Mouse (Mus musculus) intestine, postnatal 0 days (tissue): ENCODE measurements around the gene Axdnd1. TPM values are rescaled to one million over a fixed set of nuclear protein-coding genes. Genes with fewer than 3 reads are reported as not detected.

Experiments used
- ATAC-seq: fragments of 200-750 bp; cut with Nextera tagmentation; 2 replicates; pipeline ENCODE4 v1.8.0; 2017; ENCODE audit warnings: mild to moderate bottlenecking, moderate TSS enrichment, moderate library complexity
- H3K27ac ChIP-seq: fragments of 300-500 bp; sonication (generic); 2 replicates; pipeline ENCODE4 v1.5.1; 2014; ENCODE audit warnings: mild to moderate bottlenecking, low read depth, low read length, moderate library complexity
- H3K27me3 ChIP-seq: fragments of 300-500 bp; sonication (generic); replicated peaks from 2 replicates; pipeline ENCODE4 v1.6.1; 2014; ENCODE audit warnings: low read length, mixed read lengths; ENCODE audit not compliant: control insufficient read depth, insufficient read depth
- H3K36me3 ChIP-seq: fragments of 300-500 bp; sonication (generic); 2 replicates; pipeline ENCODE4 v1.6.1; 2014; ENCODE audit warnings: mild to moderate bottlenecking, moderate library complexity; ENCODE audit not compliant: control insufficient read depth, insufficient read depth
- H3K4me1 ChIP-seq: fragments of 300-500 bp; sonication (generic); replicated peaks from 2 replicates; pipeline ENCODE4 v1.6.1; 2014; ENCODE audit warnings: antibody characterized with exemption, low read length, mixed read lengths; ENCODE audit not compliant: control insufficient read depth, insufficient read depth
- H3K4me2 ChIP-seq: fragments of 300-500 bp; sonication (generic); replicated peaks from 2 replicates; pipeline ENCODE4 v1.6.1; 2014; ENCODE audit warnings: low read depth, mild to moderate bottlenecking, moderate library complexity
- H3K4me3 ChIP-seq: fragments of 300-500 bp; sonication (generic); 2 replicates; pipeline ENCODE4 v1.5.1; 2014; ENCODE audit warnings: low read depth, low read length
- H3K9ac ChIP-seq: fragments of 300-500 bp; sonication (generic); 2 replicates; pipeline ENCODE4 v1.6.1; 2014; ENCODE audit warnings: mild to moderate bottlenecking, low read depth, low read length
- H3K9me3 ChIP-seq: fragments of 300-500 bp; sonication (generic); 2 replicates; pipeline ENCODE4 v1.6.1; 2016; ENCODE audit warnings: mixed run types; ENCODE audit not compliant: control insufficient read depth
- CTCF ChIP-seq: sonication (generic); IDR thresholded peaks from 2 replicates; pipeline ENCODE4 v1.5.1; 2016; ENCODE audit warnings: low read depth, mild to moderate bottlenecking, control low read depth, antibody characterized with exemption, moderate library complexity
- WGBS: fragments of 180-500 bp; shearing (Covaris S2); extraction: QIAGEN DNeasy Blood & Tissue Kit; methylation state at CpG from one replicate; pipeline ENCODE4 v1.1.7; 2014; 5-methylcytosine and 5-hydroxymethylcytosine counted together
- polyA plus RNA-seq: library from polyadenylated mRNA; unstranded; fragments of >200 nt; fragmentation: Nextera tagmentation; extraction: Ambion mirVana; gene quantifications from 2 replicates; pipeline ENCODE4 v1.2.1, GENCODE M21; 2015

Axdnd1 gene
- polyA plus RNA-seq, 1 experiment from 2014 or later = not detected

DNA sequence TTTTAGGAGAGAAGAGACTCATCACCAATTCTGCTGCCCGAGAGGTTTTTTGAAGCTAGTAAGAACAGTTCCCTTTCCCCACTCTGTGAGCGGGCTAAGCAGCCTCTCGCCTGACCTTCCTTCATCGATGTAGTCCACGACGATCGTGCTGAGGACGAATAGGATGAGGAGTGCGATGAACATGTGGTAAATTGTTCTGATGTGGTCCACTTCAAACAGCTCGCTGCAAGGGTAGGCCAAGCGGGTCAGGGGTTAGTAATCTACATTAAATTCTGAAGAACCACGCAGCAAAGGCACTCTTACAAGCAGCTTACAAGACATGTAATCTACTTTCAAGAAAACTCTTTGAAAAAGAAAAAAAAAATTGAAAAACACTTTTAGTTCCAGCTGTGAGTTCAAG lies 21.3 kb upstream of the Axdnd1 start:
- no peaks in the 10 kb centered on the region for H3K4me1 ChIP-seq
- TF ChIP-seq CTCF = no peak
- ATAC-seq = no peak
- WGBS = 94% methylated on average over 12 of the region's 12 CpGs
- H3K36me3 ChIP-seq = peaks cover 58% of the 10 kb centered on the region
- H3K9ac ChIP-seq = no peak overlapping the region
- H3K4me2 ChIP-seq = no peak overlapping the region
- H3K4me3 ChIP-seq = no peak overlapping the region
- no peaks in the 10 kb centered on the region for H3K27me3 ChIP-seq
- no peak overlapping the region for H3K27ac ChIP-seq
- no peaks in the 10 kb centered on the region for H3K9me3 ChIP-seq

GRCm38 (mm10) chr1:156437726-156438125 lies 16.8 kb upstream of the Axdnd1 start:
- Histone ChIP-seq H3K36me3 (peaks cover 83% of the 10 kb centered on the region), H3K27me3 (no peaks in the 10 kb centered on the region), H3K9me3 (no peaks in the 10 kb centered on the region), H3K4me1 (no peaks in the 10 kb centered on the region), H3K4me3 (no peak overlapping the region), H3K9ac (no peak overlapping the region), H3K27ac (no peak overlapping the region), H3K4me2 (no peak overlapping the region)
- no peak for ATAC-seq
- no peak for TF ChIP-seq CTCF
- 87% methylated on average over 5 of the region's 5 CpGs for WGBS

- no peaks in the 10 kb centered on the region for H3K9me3 ChIP-seq
- H3K4me1 ChIP-seq = no peaks in the 10 kb centered on the region
- ATAC-seq = no peak
- 95% methylated on average over 8 of the region's 8 CpGs for WGBS
- H3K36me3 ChIP-seq = peaks cover 84% of the 10 kb centered on the region
- H3K27me3 ChIP-seq = no peaks in the 10 kb centered on the region
- no peak overlapping the region for H3K4me3 ChIP-seq
- H3K9ac ChIP-seq = no peak overlapping the region
- no peak overlapping the region for H3K4me2 ChIP-seq
- no peak for TF ChIP-seq CTCF
- no peak overlapping the region for H3K27ac ChIP-seq
Measured at GRCm38 (mm10) chr1:156437016-156437708, 16.2 kb upstream of the Axdnd1 start.

DNA sequence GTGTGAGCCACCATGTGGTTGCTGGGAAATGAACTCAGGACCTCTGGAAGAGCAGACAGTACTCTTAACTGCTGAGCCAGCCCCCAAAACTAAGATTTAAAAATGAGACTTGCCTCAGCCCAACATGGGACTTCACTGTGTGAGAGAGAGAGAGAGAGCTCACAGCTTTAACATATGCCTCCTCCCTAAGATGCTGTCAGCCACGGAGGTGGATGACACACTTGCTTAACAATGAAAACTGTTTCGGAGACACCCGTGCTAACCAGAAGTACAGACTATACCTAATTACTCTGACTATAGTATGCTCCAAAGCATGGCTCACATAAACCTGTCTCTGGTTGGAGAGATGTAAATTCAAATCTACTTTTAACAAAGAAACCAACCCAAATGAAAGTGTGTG lies 12.5 kb upstream of the Axdnd1 start:
- WGBS = 89% methylated on average over 3 of the region's 3 CpGs
- H3K4me2 ChIP-seq = no peak overlapping the region

DNA sequence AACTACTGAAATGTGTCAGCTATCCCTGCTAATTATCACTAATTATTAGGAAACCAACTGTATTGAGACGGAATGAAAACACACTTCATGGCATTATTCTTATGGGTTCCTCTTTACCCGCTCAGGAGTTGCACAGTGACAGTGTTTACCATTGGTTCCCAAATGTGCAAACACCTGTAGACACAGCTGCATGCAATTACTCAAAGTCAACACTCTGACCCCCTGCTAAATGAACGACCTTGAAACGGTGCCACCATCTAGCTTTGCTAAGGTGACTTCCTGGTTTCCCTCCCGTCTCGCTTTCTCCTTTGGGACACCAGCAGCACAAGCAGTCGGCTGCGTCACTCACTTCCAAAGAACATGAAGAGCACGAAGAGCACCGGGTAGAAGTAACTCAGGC lies 11.5 kb upstream of the Axdnd1 start:
- H3K27ac ChIP-seq = no peak overlapping the region
- peaks cover 60% of the 10 kb centered on the region for H3K36me3 ChIP-seq
- no peak for TF ChIP-seq CTCF
- H3K9ac ChIP-seq = no peak overlapping the region
- H3K9me3 ChIP-seq = no peaks in the 10 kb centered on the region
- no peaks in the 10 kb centered on the region for H3K27me3 ChIP-seq
- H3K4me3 ChIP-seq = no peak overlapping the region
- 70% methylated on average over 10 of the region's 10 CpGs for WGBS
- H3K4me1 ChIP-seq = no peaks in the 10 kb centered on the region
- H3K4me2 ChIP-seq = no peak overlapping the region
- no peak for ATAC-seq

More for the DNA sequence above, 12.5 kb upstream of the Axdnd1 start:
- no peaks in the 10 kb centered on the region for H3K27me3 ChIP-seq
- no peak for TF ChIP-seq CTCF
- no peak overlapping the region for H3K27ac ChIP-seq
- no peak overlapping the region for H3K9ac ChIP-seq
- no peak overlapping the region for H3K4me3 ChIP-seq
- no peaks in the 10 kb centered on the region for H3K4me1 ChIP-seq
- no peaks in the 10 kb centered on the region for H3K9me3 ChIP-seq
- peaks cover 70% of the 10 kb centered on the region for H3K36me3 ChIP-seq
- ATAC-seq = no peak

- H3K27ac ChIP-seq = no peak overlapping the region
- H3K9me3 ChIP-seq = no peaks in the 10 kb centered on the region
- no peak overlapping the region for H3K9ac ChIP-seq
- H3K36me3 ChIP-seq = peaks cover 32% of the 10 kb centered on the region
- H3K4me3 ChIP-seq = no peak overlapping the region
- H3K4me2 ChIP-seq = no peak overlapping the region
- 92% methylated on average over 6 of the region's 6 CpGs for whole genome bisulfite sequencing
- H3K4me1 ChIP-seq = no peaks in the 10 kb centered on the region
- TF ChIP-seq CTCF = no peak
- no peaks in the 10 kb centered on the region for H3K27me3 ChIP-seq
- no peak for ATAC-seq
Measured at GRCm38 (mm10) chr1:156428434-156428833, 7.5 kb upstream of the Axdnd1 start.

GRCm38 (mm10) chr1:156425746-156426145 lies 4.8 kb upstream of the Axdnd1 start:
- ATAC-seq = no peak
- WGBS = 93% methylated on average over 4 of the region's 4 CpGs
- peaks cover 10% of the 10 kb centered on the region; the same call in 1 of the 2 replicates for H3K36me3 ChIP-seq

More at GRCm38 (mm10) chr1:156425746-156426145, 4.8 kb upstream of the Axdnd1 start:
- no peaks in the 10 kb centered on the region for H3K27me3 ChIP-seq
- no peaks in the 10 kb centered on the region for H3K4me1 ChIP-seq
- H3K4me2 ChIP-seq = no peak overlapping the region
- H3K9me3 ChIP-seq = no peaks in the 10 kb centered on the region
- no peak overlapping the region for H3K9ac ChIP-seq
- no peak overlapping the region for H3K27ac ChIP-seq
- no peak overlapping the region for H3K4me3 ChIP-seq
- no peak for TF ChIP-seq CTCF
